Mouse (Mus musculus) kidney, adult 2 months (tissue): ENCODE measurements at regions not wholly inside any gene's neighbourhood (a gene's known extent, or its start where the extent isn't known, plus 50 kb on each side); places are given as distances from the start of the nearest gene placed in this dataset.

ENCODE experiments used
- DNase-seq: peaks from one replicate; pipeline ENCODE4 v3.0.0; 2021
- H3K27ac ChIP-seq: fragments of 200-500 bp; 2 replicates; pipeline ENCODE4 v1.5.1; 2012; ENCODE audit warnings: low read depth, low read length, control low read depth, inconsistent platforms; ENCODE audit not compliant: insufficient read depth
- H3K27me3 ChIP-seq: fragments of 200-500 bp; replicated peaks from 2 replicates; pipeline ENCODE4 v1.6.1; 2012; ENCODE audit warnings: mild to moderate bottlenecking, moderate library complexity, low read length, inconsistent platforms; ENCODE audit not compliant: control insufficient read depth, insufficient read depth
- H3K36me3 ChIP-seq: fragments of 200-500 bp; 2 replicates; pipeline ENCODE4 v1.6.1; 2012; ENCODE audit warnings: mild to moderate bottlenecking, moderate library complexity, low read length, inconsistent platforms; ENCODE audit not compliant: control insufficient read depth, insufficient read depth
- H3K4me1 ChIP-seq: fragments of 200-500 bp; 2 replicates; pipeline ENCODE4 v1.6.1; 2011; ENCODE audit warnings: low read length; ENCODE audit not compliant: control insufficient read depth, insufficient read depth
- H3K4me3 ChIP-seq: fragments of 200-500 bp; 2 replicates; pipeline ENCODE4 v1.5.1; 2011; ENCODE audit warnings: mild to moderate bottlenecking, low read depth, low read length, control low read depth; ENCODE audit not compliant: insufficient read depth
- CTCF ChIP-seq: fragments of 200-500 bp; conservative IDR thresholded peaks from 2 replicates; pipeline ENCODE4 v1.5.1; 2011; ENCODE audit warnings: low read depth, mild to moderate bottlenecking, control low read depth, low read length, moderate library complexity, mixed read lengths; ENCODE audit not compliant: insufficient read depth, insufficient read length
- POLR2A ChIP-seq: fragments of 200-500 bp; IDR thresholded peaks from one replicate; pipeline ENCODE4 v1.6.1; 2011; ENCODE audit warnings: low read depth, low read length, control low read depth
- WGBS: fragments of 180-500 bp; shearing (Covaris S2); methylation state at CpG from one replicate; pipeline ENCODE4 v1.1.7; 2018; 5-methylcytosine and 5-hydroxymethylcytosine counted together

DNA sequence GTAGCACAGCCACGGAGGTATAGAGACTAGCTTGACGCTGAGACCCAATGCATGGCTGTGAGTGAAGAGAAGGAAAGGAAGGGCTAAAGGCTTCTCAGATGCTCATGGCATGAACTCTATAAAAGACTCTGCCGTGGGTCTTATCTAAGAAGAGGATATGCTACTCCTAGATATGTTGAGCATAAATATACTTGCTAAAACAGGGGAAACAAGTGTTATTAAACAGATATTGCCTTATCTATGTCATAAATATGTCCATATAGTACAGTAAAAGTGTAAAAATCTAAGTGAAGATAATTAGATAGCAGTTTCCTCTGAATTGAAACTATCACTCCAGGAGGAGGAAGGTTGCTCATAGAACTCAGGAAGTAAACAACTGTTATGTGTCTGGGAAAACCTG, 128.2 kb upstream of the Cep162 start:
- 77% methylated on average over 3 of the region's 3 CpGs for WGBS
- Histone ChIP-seq H3K4me1 (no peaks in the 10 kb centered on the region), H3K27ac (no peak overlapping the region), H3K27me3 (no peaks in the 10 kb centered on the region), H3K4me3 (no peak overlapping the region), H3K36me3 (no peaks in the 10 kb centered on the region)
- TF ChIP-seq CTCF (no peak), POLR2A (no peak)
- no peak for DNase-seq

DNA sequence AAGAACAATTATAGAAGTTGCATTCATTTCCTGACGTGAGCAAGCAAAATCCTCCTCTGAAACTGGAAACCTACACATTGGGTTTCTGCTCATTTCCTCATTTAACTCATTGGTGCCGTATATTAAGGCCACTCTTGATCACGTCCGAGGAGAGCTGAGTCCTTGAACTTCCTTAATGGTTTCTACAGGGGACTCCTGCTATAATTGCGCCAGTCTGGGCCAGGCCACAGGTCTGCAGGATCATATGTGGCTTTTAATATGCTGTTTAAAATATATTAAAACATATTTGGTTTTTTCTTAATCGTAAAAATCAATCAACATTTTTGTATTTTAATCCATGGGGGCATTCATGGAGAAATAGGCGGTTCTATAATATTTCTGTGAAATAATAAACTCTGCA, 122.6 kb upstream of the Cep162 start:
- WGBS = 46% methylated on average over 7 of the region's 7 CpGs
- Histone ChIP-seq H3K27ac (no peak overlapping the region), H3K36me3 (no peaks in the 10 kb centered on the region), H3K27me3 (no peaks in the 10 kb centered on the region; the same call in 1 of the 2 replicates), H3K4me3 (no peak overlapping the region), H3K4me1 (no peaks in the 10 kb centered on the region)
- DNase-seq = no peak
- TF ChIP-seq POLR2A (no peak), CTCF (no peak)

- Histone ChIP-seq H3K27ac (no peak overlapping the region), H3K4me3 (no peak overlapping the region), H3K27me3 (no peaks in the 10 kb centered on the region; the same call in 1 of the 2 replicates), H3K36me3 (no peaks in the 10 kb centered on the region), H3K4me1 (no peaks in the 10 kb centered on the region)
- 63% methylated on average over 10 of the region's 10 CpGs for WGBS
- TF ChIP-seq POLR2A (no peak), CTCF (no peak)
- DNase-seq = no peak
These were observed 121.5 kb upstream of the Cep162 start for GRCm38 (mm10) chr9:87376731-87377310.

GRCm38 (mm10) chr9:87372251-87372905, 117.0 kb upstream of the Cep162 start:
- Histone ChIP-seq H3K36me3 (no peaks in the 10 kb centered on the region), H3K4me3 (no peak overlapping the region), H3K4me1 (no peaks in the 10 kb centered on the region), H3K27me3 (no peaks in the 10 kb centered on the region; the same call in 1 of the 2 replicates), H3K27ac (no peak overlapping the region)
- no peak for DNase-seq
- WGBS = 83% methylated on average over 4 of the region's 4 CpGs
- TF ChIP-seq CTCF (no peak), POLR2A (no peak)

- Histone ChIP-seq H3K4me1 (no peaks in the 10 kb centered on the region), H3K27me3 (no peaks in the 10 kb centered on the region), H3K4me3 (no peak overlapping the region), H3K36me3 (no peaks in the 10 kb centered on the region), H3K27ac (no peak overlapping the region)
- 54% methylated on average over 4 of the region's 4 CpGs for WGBS
- DNase-seq = no peak
- TF ChIP-seq CTCF (no peak), POLR2A (no peak)
These were observed 113.7 kb upstream of the Cep162 start for GRCm38 (mm10) chr9:87369059-87369458.

DNA sequence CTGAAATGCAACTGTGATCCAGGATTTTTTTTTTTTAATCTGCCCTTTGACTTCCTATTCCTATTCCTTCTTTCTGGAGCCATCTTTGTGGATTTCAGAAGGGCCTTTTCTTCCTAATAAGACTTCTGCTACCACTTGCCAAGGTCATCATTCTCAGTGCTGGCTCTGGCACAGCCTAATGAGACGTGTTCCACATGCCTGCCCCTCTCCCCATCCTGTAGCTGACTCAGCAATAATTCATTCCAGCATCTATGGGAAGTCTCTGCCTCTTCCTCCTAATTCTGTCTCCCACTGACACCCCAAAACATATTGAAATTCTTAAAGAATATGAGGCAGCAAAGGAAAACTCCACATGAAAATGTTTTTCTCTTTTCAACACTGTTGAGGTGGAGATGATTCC, 91.7 kb upstream of the Cep162 start:
- no peaks in the 10 kb centered on the region for H3K36me3 ChIP-seq
- H3K27ac ChIP-seq = no peak overlapping the region
- WGBS = 24% methylated on average over 1 of the region's 1 CpGs
- DNase-seq = no peak
- H3K4me1 ChIP-seq = no peaks in the 10 kb centered on the region
- TF ChIP-seq POLR2A (no peak), CTCF (no peak)
- H3K4me3 ChIP-seq = no peak overlapping the region
- H3K27me3 ChIP-seq = no peaks in the 10 kb centered on the region

DNA sequence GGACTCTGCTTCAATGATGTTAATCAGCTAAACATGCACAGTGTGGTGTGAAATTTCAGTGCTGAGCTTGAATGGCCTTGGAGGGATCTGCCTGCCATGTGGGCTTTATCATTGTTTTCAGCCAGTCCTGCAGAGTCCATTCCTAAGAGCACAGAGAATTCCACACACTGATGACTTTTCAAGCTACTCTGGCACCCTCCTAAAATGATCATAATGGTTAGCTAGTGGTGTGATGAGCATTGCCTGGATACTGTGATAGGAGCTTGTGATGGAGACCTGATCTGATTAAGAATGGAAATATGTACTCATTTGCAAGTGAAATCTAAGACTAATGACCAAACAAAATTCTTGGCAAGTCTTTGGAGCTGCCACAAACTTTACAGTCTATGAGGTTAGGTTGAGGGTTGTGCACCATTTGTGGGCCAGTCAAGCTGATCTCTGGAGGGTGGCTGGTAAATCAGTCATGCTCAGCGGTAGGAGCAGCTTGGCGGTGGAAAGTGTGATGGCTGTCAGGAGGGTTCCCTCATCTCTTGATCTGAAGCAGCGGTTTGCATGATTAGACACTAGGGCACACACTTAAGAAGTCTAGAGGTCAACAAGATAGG, 91.0 kb upstream of the Cep162 start:
- Histone ChIP-seq H3K4me3 (no peak overlapping the region), H3K36me3 (no peaks in the 10 kb centered on the region), H3K27me3 (no peaks in the 10 kb centered on the region), H3K4me1 (no peaks in the 10 kb centered on the region), H3K27ac (no peak overlapping the region)
- 23% methylated on average over 3 of the region's 3 CpGs for WGBS
- no peak for DNase-seq
- no peak for TF ChIP-seq POLR2A
- TF ChIP-seq CTCF = no peak
